Mouse (Mus musculus) myocyte (in vitro differentiated cells): ENCODE measurements around the gene Rae1. TPM values are rescaled to one million over a fixed set of nuclear protein-coding genes. Genes with fewer than 3 reads are reported as not detected.

ENCODE experiments used
- H3K27me3 ChIP-seq: one replicate; pipeline ENCODE4 v1.6.1; 2011; ENCODE audit not compliant: control insufficient read depth, insufficient read depth, insufficient read length
- H3K36me3 ChIP-seq: one replicate; pipeline ENCODE4 v1.6.1; 2011; ENCODE audit not compliant: control insufficient read depth, insufficient read depth
- H3K4me2 ChIP-seq: one replicate; pipeline ENCODE4 v1.6.1; 2011; ENCODE audit warnings: low read depth, control low read depth
- H3K4me3 ChIP-seq: one replicate; pipeline ENCODE4 v1.5.1; 2011; ENCODE audit warnings: mild to moderate bottlenecking, control low read depth, moderate library complexity
- H3K79me2 ChIP-seq: one replicate; pipeline ENCODE4 v1.6.1; 2011; ENCODE audit not compliant: control insufficient read depth, insufficient read depth
- H3ac ChIP-seq: one replicate; pipeline ENCODE4 v1.6.1; 2011; ENCODE audit not compliant: control insufficient read depth, insufficient read length
- CEBPB ChIP-seq: IDR thresholded peaks from 2 replicates; pipeline ENCODE4 v1.6.1; 2011; ENCODE audit warnings: mild to moderate bottlenecking, moderate library complexity; ENCODE audit not compliant: poor library complexity, insufficient read depth, severe bottlenecking
- E2F4 ChIP-seq: IDR thresholded peaks from one replicate; pipeline ENCODE4 v1.6.1; 2011; ENCODE audit warnings: mild to moderate bottlenecking, control low read depth, moderate library complexity; ENCODE audit not compliant: insufficient read depth
- MAX ChIP-seq: IDR thresholded peaks from one replicate; pipeline ENCODE4 v1.6.1; 2011; ENCODE audit warnings: low read depth, mild to moderate bottlenecking, control low read depth
- MYOD1 ChIP-seq, 3 experiments: IDR thresholded peaks; one replicate each; pipeline ENCODE4 v1.6.1; 2011; ENCODE audit warnings: control low read depth in 2 of 3, low read depth in 2 of 3, mild to moderate bottlenecking in 2 of 3, moderate library complexity in 1 of 3; ENCODE audit not compliant: insufficient read length in 2 of 3, control insufficient read depth in 1 of 3
- MYOG ChIP-seq, 3 experiments: IDR thresholded peaks; one replicate each; pipeline ENCODE4 v1.6.1; 2011; ENCODE audit warnings: control low read depth in 2 of 3, low read depth in 2 of 3, mild to moderate bottlenecking in 2 of 3; ENCODE audit not compliant: insufficient read length in 2 of 3, control insufficient read depth in 1 of 3, insufficient read depth in 1 of 3
- POLR2A ChIP-seq: IDR thresholded peaks from one replicate; pipeline ENCODE4 v1.6.1; 2011; ENCODE audit warnings: low read depth, mild to moderate bottlenecking, control low read depth, moderate library complexity; ENCODE audit not compliant: insufficient read length
- POLR2AphosphoS2 ChIP-seq: IDR thresholded peaks from one replicate; pipeline ENCODE4 v1.6.1; 2011; ENCODE audit warnings: low read depth, control low read depth; ENCODE audit not compliant: insufficient read length
- REST ChIP-seq: IDR thresholded peaks from one replicate; pipeline ENCODE4 v1.6.1; 2011; ENCODE audit warnings: mild to moderate bottlenecking, control low read depth, moderate library complexity; ENCODE audit not compliant: insufficient read depth, insufficient read length
- SRF ChIP-seq: IDR thresholded peaks from one replicate; pipeline ENCODE4 v1.6.1; 2011; ENCODE audit warnings: low read depth; ENCODE audit not compliant: control insufficient read depth, insufficient read length
- TCF12 ChIP-seq: IDR thresholded peaks from one replicate; pipeline ENCODE4 v1.6.1; 2011; ENCODE audit warnings: mild to moderate bottlenecking, control low read depth; ENCODE audit not compliant: poor library complexity, insufficient read depth, severe bottlenecking
- TCF3 ChIP-seq: IDR thresholded peaks from one replicate; pipeline ENCODE4 v1.6.1; 2011; ENCODE audit warnings: low read depth, control low read depth; ENCODE audit not compliant: insufficient read length
- USF1 ChIP-seq: IDR thresholded peaks from one replicate; pipeline ENCODE4 v1.6.1; 2011; ENCODE audit warnings: low read depth, mild to moderate bottlenecking, control low read depth, moderate library complexity
- polyA plus RNA-seq: library from polyadenylated mRNA; unstranded; fragments of >200 nt; fragmentation: generic; extraction: Trizol; gene quantifications from one replicate; pipeline ENCODE4 v1.2.1, GENCODE M21; 2012; ENCODE audit warnings: missing spikeins

Gene Rae1
- polyA plus RNA-seq, 1 experiment, result 68.4 TPM

- Histone ChIP-seq H3K27me3 (peaks cover 63% of the 10 kb centered on the region), H3K36me3 (no peaks in the 10 kb centered on the region), H3K4me2 (no peak overlapping the region), H3K4me3 (no peak overlapping the region), H3ac (no peak overlapping the region), H3K79me2 (no peaks in the 10 kb centered on the region)
- TF ChIP-seq REST (no peak), MAX (no peak), SRF (no peak), E2F4 (no peak), POLR2A (no peak), MYOD1 (IDR thresholded peaks at IDR 0.05; ENCODE audit: control insufficient read depth in 1 of 3, insufficient read length in 2 of 3, low read depth in 2 of 3) (no peak)
These were observed 9.8 kb upstream of the Rae1 start for GRCm38 (mm10) chr2:172990161-172990560.

GRCm38 (mm10) chr2:172996207-172996606 lies 3.7 kb upstream of the Rae1 start:
- H3K4me3 ChIP-seq, result no peak overlapping the region
- H3ac ChIP-seq, result no peak overlapping the region
- H3K27me3 ChIP-seq, result peaks cover 6% of the 10 kb centered on the region
- H3K79me2 ChIP-seq, result peaks cover 9% of the 10 kb centered on the region
- H3K36me3 ChIP-seq, result no peaks in the 10 kb centered on the region
- TF ChIP-seq TCF12 (no peak), MAX (no peak), CEBPB (no peak), POLR2A (no peak), MYOD1 (IDR thresholded peaks at IDR 0.05; ENCODE audit: control insufficient read depth in 1 of 3, insufficient read length in 2 of 3, low read depth in 2 of 3) (no peak), SRF (no peak), REST (no peak), MYOG (IDR thresholded peaks at IDR 0.05; ENCODE audit: control insufficient read depth in 1 of 3, insufficient read depth in 1 of 3, insufficient read length in 2 of 3, low read depth in 2 of 3) (no peak), TCF3 (no peak), POLR2AphosphoS2 (no peak), USF1 (no peak)
- H3K4me2 ChIP-seq, result no peak overlapping the region

DNA sequence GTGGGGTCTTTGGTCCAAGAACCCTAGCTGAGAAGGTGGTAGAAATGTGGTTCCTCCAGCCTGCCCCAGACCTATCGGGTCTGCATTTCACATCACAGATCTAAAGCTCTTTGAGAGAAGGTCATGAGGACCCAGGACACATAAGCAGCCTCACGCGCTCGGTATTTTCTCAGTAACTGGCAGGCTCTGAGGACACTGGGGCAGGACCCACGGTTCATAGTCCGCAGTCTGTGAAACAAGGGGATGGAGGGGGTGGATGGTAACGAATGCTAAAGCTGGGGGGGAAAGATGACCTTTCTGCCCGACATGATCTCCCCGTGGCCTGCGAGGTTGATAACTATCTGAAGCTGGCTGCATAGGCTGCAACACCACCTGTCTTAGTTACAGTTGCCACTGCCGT lies 2.2 kb upstream of the Rae1 start:
- Histone ChIP-seq H3K4me3 (no peak overlapping the region), H3ac (no peak overlapping the region), H3K36me3 (no peaks in the 10 kb centered on the region), H3K4me2 (no peak overlapping the region), H3K79me2 (peaks cover 22% of the 10 kb centered on the region), H3K27me3 (no peaks in the 10 kb centered on the region)
- no peak for TF ChIP-seq MYOD1 (IDR thresholded peaks at IDR 0.05; ENCODE audit: control insufficient read depth in 1 of 3, insufficient read length in 2 of 3, low read depth in 2 of 3)
- TF ChIP-seq CEBPB, result no peak
- no peak for TF ChIP-seq MYOG (IDR thresholded peaks at IDR 0.05; ENCODE audit: control insufficient read depth in 1 of 3, insufficient read depth in 1 of 3, insufficient read length in 2 of 3, low read depth in 2 of 3)
- TF ChIP-seq E2F4, result no peak
- TF ChIP-seq SRF, result no peak
- TF ChIP-seq POLR2A, result no peak
- TF ChIP-seq TCF12, result no peak
- no peak for TF ChIP-seq TCF3
- no peak for TF ChIP-seq POLR2AphosphoS2
- TF ChIP-seq USF1, result no peak
- TF ChIP-seq MAX, result no peak
- no peak for TF ChIP-seq REST

- H3K27me3 ChIP-seq, result no peaks in the 10 kb centered on the region
- peaks cover 27% of the 10 kb centered on the region for H3K79me2 ChIP-seq
- no peak overlapping the region for H3ac ChIP-seq
- H3K36me3 ChIP-seq, result no peaks in the 10 kb centered on the region
- no peak overlapping the region for H3K4me2 ChIP-seq
- TF ChIP-seq USF1 (no peak), MAX (no peak)
- H3K4me3 ChIP-seq, result no peak overlapping the region
These were observed 1.4 kb upstream of the Rae1 start for GRCm38 (mm10) chr2:172998478-172998877.

DNA sequence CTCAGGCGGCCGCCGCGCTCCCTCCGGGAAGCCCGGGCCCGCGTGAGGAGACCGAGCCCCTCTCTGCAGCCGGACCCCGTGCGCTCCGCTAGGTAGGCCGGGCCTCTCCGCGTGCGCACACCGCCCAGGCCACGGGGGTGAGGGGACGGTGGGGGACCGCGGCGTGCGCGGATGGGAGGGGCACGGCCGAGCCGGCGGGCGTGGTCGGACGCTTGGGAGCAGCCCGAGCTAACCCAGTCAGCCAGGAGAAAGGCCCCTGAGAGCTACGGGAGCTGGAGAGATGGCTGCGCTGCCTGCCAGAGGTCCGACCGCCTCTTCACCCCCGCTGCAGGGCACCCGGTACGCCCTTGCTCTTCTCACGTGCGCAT lies 352 bp downstream of the Rae1 start:
- Histone ChIP-seq H3K79me2 (peaks cover 27% of the 10 kb centered on the region), H3K27me3 (no peaks in the 10 kb centered on the region), H3K4me3 (peak overlapping the region; percentile 51), H3K4me2 (peak overlapping the region; percentile 89), H3ac (peak overlapping the region; percentile 87), H3K36me3 (peaks cover 7% of the 10 kb centered on the region)
- peak in 1 of 3 experiments; percentile 2 for TF ChIP-seq MYOG (IDR thresholded peaks at IDR 0.05; ENCODE audit: control insufficient read depth in 1 of 3, insufficient read depth in 1 of 3, insufficient read length in 2 of 3, low read depth in 2 of 3)
- TF ChIP-seq TCF12, result no peak
- TF ChIP-seq MAX, result no peak
- TF ChIP-seq REST, result no peak
- TF ChIP-seq E2F4, result no peak
- TF ChIP-seq MYOD1 (IDR thresholded peaks at IDR 0.05; ENCODE audit: control insufficient read depth in 1 of 3, insufficient read length in 2 of 3, low read depth in 2 of 3), result no peak
